Mouse (Mus musculus): ENCODE measurements around the gene Ubxn11.

DNA sequence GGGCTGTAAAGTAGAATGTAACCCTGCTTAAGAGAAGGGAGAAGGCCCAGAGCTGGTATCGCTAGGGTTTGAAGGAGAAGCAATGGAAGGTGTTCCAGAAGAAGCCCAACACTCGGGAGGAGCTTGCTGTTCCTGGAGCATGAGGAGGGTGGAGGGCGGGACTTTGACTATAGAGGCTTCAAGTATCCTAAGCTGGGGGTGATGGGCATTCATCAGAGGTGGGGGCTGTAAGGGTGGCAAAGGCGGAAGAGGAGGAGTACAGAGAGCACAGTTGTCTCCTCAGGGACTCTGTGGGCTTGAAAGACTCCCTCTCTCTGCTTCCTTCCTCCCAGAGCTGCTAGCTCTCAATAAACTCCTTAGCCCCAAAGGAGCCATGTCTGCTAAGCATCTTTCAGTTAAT lies 2.1 kb upstream of the Ubxn11 start:
- no peak for TF ChIP-seq POLR2A (IDR thresholded peaks at IDR 0.05; ENCODE audit: control insufficient read depth in 1 of 2, insufficient read depth in 1 of 2, low read depth in 1 of 2, low read length in 2 of 2, poor library complexity in 1 of 2)
- no peak for TF ChIP-seq ZNF384 (IDR thresholded peaks at IDR 0.05; ENCODE audit: low read depth, low read length)
- TF ChIP-seq GATA1 (IDR thresholded peaks at IDR 0.05; ENCODE audit: low read depth, low read length), result no peak
- TF ChIP-seq USF1 (IDR thresholded peaks at IDR 0.05; ENCODE audit: low read depth, low read length), result no peak
- TF ChIP-seq CTCF (IDR thresholded peaks at IDR 0.05 in 2 of 3, conservative IDR thresholded peaks at IDR 0.05 in 1 of 3; ENCODE audit: control insufficient read depth in 1 of 3, insufficient read depth in 1 of 3, low read depth in 2 of 3, low read length in 3 of 3, poor library complexity in 1 of 3, severe bottlenecking in 1 of 3), result no peak

Data from MEL (cell line).